11 mouse cellular contexts compared by ENCODE assay signal in genomic region chr2:14851383-14851782, GRCm38 (mm10).
DNase-seq lines count a peak whose midpoint lies in the region; ATAC-seq lines count a peak whose summit lies in the region.
"Had no signal": no experiment of that assay in that cellular context is flagged by ENCODE, and none has a peak within 500 bp of the region (broad histone marks: within the 10 kb centered on the region; RNA-seq: fewer than 3 reads in every experiment).

No protein-coding gene starts in this region.

- no peaks in the 10 kb centered on the region for H3K9me3 ChIP-seq in heart, embryonic 14.5 days (ENCODE audit: control insufficient read depth, low read length)
- no peaks in the 10 kb centered on the region for H3K9me3 ChIP-seq in heart, embryonic 10.5 days
- no peaks in the 10 kb centered on the region for H3K9me3 ChIP-seq in forebrain, embryonic 16.5 days (ENCODE audit: control insufficient read depth, low read length)

- DNase-seq in heart, embryonic 10.5 days (ENCODE audit: low spot score), result no peak
- peak; percentile 76 for DNase-seq in 416B (ENCODE audit: low read depth)
- DNase-seq in c-Kit-positive CD71-negative TER-119-negative erythroid progenitor cells, embryonic 14.5 days (ENCODE audit: low read depth), result peak; percentile 19
- DNase-seq in lung, postnatal 36 days, result peak; percentile 66
- DNase-seq in spleen, adult 12 weeks (ENCODE audit: low spot score), result no peak
- DNase-seq in urinary bladder, adult 18-20 months (ENCODE audit: low spot score in 2 of 2), result no peak
- DNase-seq: cerebellum, adult 9-11 months; right cerebral cortex, postnatal 25 days had no signal

- no peak overlapping the region for H3K4me3 ChIP-seq in heart, embryonic 14.5 days (ENCODE audit: control insufficient read depth in 1 of 2, insufficient read depth in 1 of 2, low read depth in 1 of 2, low read length in 2 of 2)
- H3K4me3 ChIP-seq in heart, embryonic 10.5 days, result no peak overlapping the region
- no peak overlapping the region for H3K4me3 ChIP-seq in forebrain, embryonic 16.5 days (replicated peaks; ENCODE audit: low read length)
- H3K4me3 ChIP-seq: megakaryocyte, embryonic 14.5 days had no signal

- WGBS in heart, embryonic 14.5 days, result 83% methylated on average over 1 of the region's 1 CpGs
- WGBS in heart, embryonic 10.5 days, result 79% methylated on average over 1 of the region's 1 CpGs
- 100% methylated on average over 1 of the region's 1 CpGs for WGBS in forebrain, embryonic 16.5 days

- H3K4me2 ChIP-seq in heart, embryonic 14.5 days (ENCODE audit: low read length), result no peak overlapping the region
- H3K4me2 ChIP-seq in forebrain, embryonic 16.5 days (ENCODE audit: low read length), result no peak overlapping the region

- H3K9ac ChIP-seq in heart, embryonic 14.5 days (ENCODE audit: low read length), result no peak overlapping the region
- no peak overlapping the region for H3K9ac ChIP-seq in forebrain, embryonic 16.5 days (replicated peaks; ENCODE audit: low read depth, low read length)

- H3K4me1 ChIP-seq in heart, embryonic 14.5 days (ENCODE audit: control insufficient read depth in 2 of 2, insufficient read depth in 2 of 2, low read length in 2 of 2), result peaks cover 0 to 6% of the 10 kb centered on the region in 2 experiments; a peak in 1 of 4 replicates
- H3K4me1 ChIP-seq in heart, embryonic 10.5 days, result no peaks in the 10 kb centered on the region
- no peaks in the 10 kb centered on the region for H3K4me1 ChIP-seq in forebrain, embryonic 16.5 days (replicated peaks; ENCODE audit: control insufficient read depth, insufficient read depth, low read length)

- ATAC-seq in heart, embryonic 14.5 days (ENCODE audit: insufficient number of reproducible peaks, insufficient read depth, low FRiP score, low read depth), result peak; percentile 47; the same call in 1 of the 2 replicates
- ATAC-seq in forebrain, embryonic 16.5 days, result no peak

- no peak overlapping the region for H3K27ac ChIP-seq in heart, embryonic 14.5 days (replicated peaks in 1 of 2; ENCODE audit: control insufficient read depth in 1 of 2, insufficient read depth in 1 of 2, low read depth in 2 of 2, low read length in 2 of 2)
- H3K27ac ChIP-seq in heart, embryonic 10.5 days, result no peak overlapping the region
- H3K27ac ChIP-seq in forebrain, embryonic 16.5 days (ENCODE audit: low read length), result no peak overlapping the region

- H3K36me3 ChIP-seq in heart, embryonic 14.5 days (ENCODE audit: control insufficient read depth, insufficient read depth, low read length), result no peaks in the 10 kb centered on the region
- H3K36me3 ChIP-seq in heart, embryonic 10.5 days, result no peaks in the 10 kb centered on the region
- no peaks in the 10 kb centered on the region for H3K36me3 ChIP-seq in forebrain, embryonic 16.5 days (ENCODE audit: control insufficient read depth, insufficient read depth)

- H3K27me3 ChIP-seq in heart, embryonic 14.5 days (ENCODE audit: control insufficient read depth, insufficient read depth, low read length), result no peaks in the 10 kb centered on the region
- no peaks in the 10 kb centered on the region for H3K27me3 ChIP-seq in heart, embryonic 10.5 days (ENCODE audit: insufficient read depth, poor library complexity, severe bottlenecking)
- no peaks in the 10 kb centered on the region for H3K27me3 ChIP-seq in forebrain, embryonic 16.5 days (replicated peaks; ENCODE audit: control insufficient read depth, insufficient read depth, low read length)
- H3K27me3 ChIP-seq: megakaryocyte, embryonic 14.5 days had no signal

Comparison
In these comparisons a context has a peak if more than half of its experiments do, and no peak if none do; other contexts are left out.
1. DNase-seq: peak in 416B (single experiment), c-Kit-positive CD71-negative TER-119-negative erythroid progenitor cells, embryonic 14.5 days (single experiment) and lung, postnatal 36 days (single experiment); none in heart, embryonic 10.5 days (single experiment), spleen, adult 12 weeks (single experiment) and urinary bladder, adult 18-20 months (0 of 2).